ENCODE assay signal across 25 mouse cellular contexts in the genomic region with DNA sequence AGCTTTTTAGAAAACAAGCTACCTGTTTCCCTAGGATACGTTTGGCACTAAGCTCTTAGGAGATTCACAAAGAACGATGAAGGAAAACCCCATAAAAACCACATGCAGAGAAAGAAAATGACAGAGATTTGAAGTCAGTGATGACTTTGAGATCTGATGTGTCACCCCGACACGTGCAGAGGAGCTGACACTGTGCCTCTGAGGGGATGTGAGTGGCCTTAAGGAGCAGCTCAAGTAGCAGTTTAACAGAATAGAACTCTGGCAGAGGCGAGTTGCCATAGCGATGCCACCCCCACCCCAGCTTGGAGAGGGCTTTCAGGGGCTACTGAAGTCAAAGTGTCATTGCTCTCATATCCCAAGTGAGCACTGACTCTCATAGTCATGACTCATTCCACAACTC.
DNase-seq lines count a peak whose midpoint lies in the region; ATAC-seq and TF ChIP-seq lines count a peak whose summit lies in the region.
"Had no signal": no experiment of that assay in that cellular context is flagged by ENCODE, and none has a peak within 500 bp of the region (broad histone marks: within the 10 kb centered on the region; RNA-seq: fewer than 3 reads in every experiment).

No protein-coding gene starts in this region.

- H3K4me1 ChIP-seq in forebrain, embryonic 14.5 days (ENCODE audit: control insufficient read depth, insufficient read depth, low read length): no peaks in the 10 kb centered on the region
- H3K4me1 ChIP-seq in forebrain, embryonic 13.5 days: no peaks in the 10 kb centered on the region
- H3K4me1 ChIP-seq in hindbrain, embryonic 11.5 days (replicated peaks; ENCODE audit: control insufficient read depth, insufficient read depth, low read length): no peaks in the 10 kb centered on the region
- peaks cover 7% of the 10 kb centered on the region for H3K4me1 ChIP-seq in hindbrain, embryonic 10.5 days (replicated peaks)
- H3K4me1 ChIP-seq in testis, adult 2 months (ENCODE audit: control insufficient read depth, insufficient read depth, low read length): no peaks in the 10 kb centered on the region; the same call in none of the 2 replicates
- H3K4me1 ChIP-seq: embryonic facial prominence, embryonic 13.5 days; embryonic facial prominence, embryonic 15.5 days; forebrain, embryonic 12.5 days had no signal

- no peaks in the 10 kb centered on the region for H3K9me3 ChIP-seq in forebrain, embryonic 14.5 days (replicated peaks; ENCODE audit: control insufficient read depth, low read length)
- no peaks in the 10 kb centered on the region for H3K9me3 ChIP-seq in forebrain, embryonic 13.5 days (replicated peaks)
- H3K9me3 ChIP-seq in hindbrain, embryonic 11.5 days (ENCODE audit: control insufficient read depth, low read length): no peaks in the 10 kb centered on the region
- no peaks in the 10 kb centered on the region for H3K9me3 ChIP-seq in hindbrain, embryonic 10.5 days
- H3K9me3 ChIP-seq: embryonic facial prominence, embryonic 13.5 days; embryonic facial prominence, embryonic 15.5 days; forebrain, embryonic 10.5 days; forebrain, embryonic 12.5 days had no signal

- no peak overlapping the region for H3K27ac ChIP-seq in forebrain, embryonic 14.5 days (ENCODE audit: low read depth, low read length)
- no peak overlapping the region for H3K27ac ChIP-seq in forebrain, embryonic 13.5 days
- H3K27ac ChIP-seq in hindbrain, embryonic 11.5 days (ENCODE audit: low read depth, low read length): no peak overlapping the region
- H3K27ac ChIP-seq in hindbrain, embryonic 10.5 days: no peak overlapping the region
- peak overlapping the region; percentile 99 for H3K27ac ChIP-seq in testis, adult 2 months (ENCODE audit: control insufficient read depth, insufficient read depth, low read depth, low read length)
- H3K27ac ChIP-seq: embryonic facial prominence, embryonic 13.5 days; embryonic facial prominence, embryonic 15.5 days; forebrain, embryonic 10.5 days; forebrain, embryonic 12.5 days had no signal

- no peak for TF ChIP-seq CTCF in testis, adult 2 months (IDR thresholded peaks at IDR 0.05; ENCODE audit: control insufficient read depth, insufficient read depth, insufficient replicate concordance, low read depth, low read length)

- peak; percentile 2 for DNase-seq in forebrain, embryonic 14.5 days (ENCODE audit: low spot score)
- DNase-seq in hindbrain, embryonic 11.5 days (ENCODE audit: low spot score): peak; percentile 10
- DNase-seq in hindbrain, embryonic 10.5 days (ENCODE audit: low spot score): no peak
- no peak for DNase-seq in testis, postnatal 10 days (ENCODE audit: low spot score)
- peak; percentile 8 for DNase-seq in testis, postnatal 14 days (ENCODE audit: low spot score)
- no peak for DNase-seq in spleen, adult 12 weeks (ENCODE audit: low spot score)
- DNase-seq: adrenal gland, adult 8-10 months; adrenal gland, postnatal 14 days; adrenal gland, postnatal 36 days; B cell, adult 2 months; cerebellum, adult 11 months; cerebellum, adult 18-20 months; cerebellum, adult 8-10 months; cerebellum, adult 9-11 months; cerebellum, postnatal 14 days; cerebellum, postnatal 36 days; embryo, embryonic 11 days had no signal

- no peak overlapping the region for H3K9ac ChIP-seq in forebrain, embryonic 14.5 days (ENCODE audit: low read length)
- no peak overlapping the region for H3K9ac ChIP-seq in forebrain, embryonic 13.5 days
- H3K9ac ChIP-seq in hindbrain, embryonic 11.5 days (ENCODE audit: low read depth, low read length): no peak overlapping the region
- H3K9ac ChIP-seq: embryonic facial prominence, embryonic 13.5 days; embryonic facial prominence, embryonic 15.5 days; forebrain, embryonic 12.5 days had no signal

- WGBS in forebrain, embryonic 14.5 days: 68% methylated on average over 6 of the region's 6 CpGs
- WGBS in forebrain, embryonic 13.5 days: 59% methylated on average over 6 of the region's 6 CpGs
- 71% methylated on average over 6 of the region's 6 CpGs for WGBS in hindbrain, embryonic 11.5 days
- 59% methylated on average over 6 of the region's 6 CpGs for WGBS in hindbrain, embryonic 10.5 days

- no peaks in the 10 kb centered on the region for H3K27me3 ChIP-seq in forebrain, embryonic 14.5 days (replicated peaks; ENCODE audit: control insufficient read depth, insufficient read depth, low read length)
- H3K27me3 ChIP-seq in forebrain, embryonic 13.5 days: no peaks in the 10 kb centered on the region
- H3K27me3 ChIP-seq in hindbrain, embryonic 11.5 days (ENCODE audit: control insufficient read depth, insufficient read depth, low read length): no peaks in the 10 kb centered on the region
- H3K27me3 ChIP-seq in hindbrain, embryonic 10.5 days (ENCODE audit: insufficient read depth, poor library complexity, severe bottlenecking): no peaks in the 10 kb centered on the region
- no peaks in the 10 kb centered on the region for H3K27me3 ChIP-seq in testis, adult 2 months (ENCODE audit: control insufficient read depth, insufficient read depth, low read length)
- H3K27me3 ChIP-seq: embryonic facial prominence, embryonic 13.5 days; embryonic facial prominence, embryonic 15.5 days; forebrain, embryonic 12.5 days had no signal

- no peaks in the 10 kb centered on the region for H3K36me3 ChIP-seq in forebrain, embryonic 14.5 days (ENCODE audit: control insufficient read depth, insufficient read depth, low read length)
- no peaks in the 10 kb centered on the region for H3K36me3 ChIP-seq in forebrain, embryonic 13.5 days (ENCODE audit: poor library complexity, severe bottlenecking)
- no peaks in the 10 kb centered on the region for H3K36me3 ChIP-seq in hindbrain, embryonic 11.5 days (ENCODE audit: control insufficient read depth, insufficient read depth, low read length)
- no peaks in the 10 kb centered on the region for H3K36me3 ChIP-seq in hindbrain, embryonic 10.5 days
- H3K36me3 ChIP-seq in testis, adult 2 months (ENCODE audit: control insufficient read depth, insufficient read depth, low read length): no peaks in the 10 kb centered on the region
- H3K36me3 ChIP-seq: embryonic facial prominence, embryonic 13.5 days; embryonic facial prominence, embryonic 15.5 days; forebrain, embryonic 10.5 days; forebrain, embryonic 12.5 days had no signal

- H3K4me2 ChIP-seq in forebrain, embryonic 14.5 days (ENCODE audit: low read length): no peak overlapping the region
- H3K4me2 ChIP-seq in forebrain, embryonic 13.5 days: no peak overlapping the region
- no peak overlapping the region for H3K4me2 ChIP-seq in hindbrain, embryonic 11.5 days (replicated peaks; ENCODE audit: low read depth, low read length)
- H3K4me2 ChIP-seq: embryonic facial prominence, embryonic 13.5 days; embryonic facial prominence, embryonic 15.5 days; forebrain, embryonic 12.5 days had no signal

- H3K4me3 ChIP-seq in forebrain, embryonic 14.5 days (ENCODE audit: low read depth, low read length): no peak overlapping the region
- no peak overlapping the region for H3K4me3 ChIP-seq in forebrain, embryonic 13.5 days
- H3K4me3 ChIP-seq in hindbrain, embryonic 11.5 days (ENCODE audit: low read depth, low read length): no peak overlapping the region
- no peak overlapping the region for H3K4me3 ChIP-seq in hindbrain, embryonic 10.5 days
- H3K4me3 ChIP-seq in testis, adult 2 months (ENCODE audit: control insufficient read depth, low read depth, low read length): peak overlapping the region; percentile 71
- H3K4me3 ChIP-seq: embryonic facial prominence, embryonic 13.5 days; embryonic facial prominence, embryonic 15.5 days; erythroblast, embryonic 14.5 days; forebrain, embryonic 10.5 days; forebrain, embryonic 12.5 days had no signal

- TF ChIP-seq POLR2A in testis, adult 2 months (IDR thresholded peaks at IDR 0.05; ENCODE audit: control insufficient read depth, low read depth, low read length): peak; percentile 87; the same call in 1 of the 2 replicates

- ATAC-seq in forebrain, embryonic 14.5 days: no peak
- ATAC-seq in forebrain, embryonic 13.5 days: no peak
- no peak for ATAC-seq in hindbrain, embryonic 11.5 days (ENCODE audit: low FRiP score)
- ATAC-seq: CD4-positive, CD25-positive, alpha-beta regulatory T cell, adult 4 months had no signal

Comparison
In these comparisons a context has a peak if more than half of its experiments do, and no peak if none do; other contexts are left out.
1. DNase-seq: peak in forebrain, embryonic 14.5 days (single experiment), hindbrain, embryonic 11.5 days (single experiment) and testis, postnatal 14 days (single experiment); none in hindbrain, embryonic 10.5 days (single experiment), testis, postnatal 10 days (single experiment) and spleen, adult 12 weeks (single experiment).